Mouse (Mus musculus) bone marrow macrophage, adult 2 months (primary cell): ENCODE data around the gene Esrrg.

Experiments
- CTCF ChIP-seq: IDR thresholded peaks from 2 replicates; pipeline ENCODE4 v1.5.1; 2012; ENCODE audit warnings: low read depth, mild to moderate bottlenecking, low read length, moderate library complexity
- POLR2A ChIP-seq: IDR thresholded peaks from 2 replicates; pipeline ENCODE4 v1.6.1; 2012; ENCODE audit warnings: mild to moderate bottlenecking, low read depth, low read length, borderline replicate concordance

DNA sequence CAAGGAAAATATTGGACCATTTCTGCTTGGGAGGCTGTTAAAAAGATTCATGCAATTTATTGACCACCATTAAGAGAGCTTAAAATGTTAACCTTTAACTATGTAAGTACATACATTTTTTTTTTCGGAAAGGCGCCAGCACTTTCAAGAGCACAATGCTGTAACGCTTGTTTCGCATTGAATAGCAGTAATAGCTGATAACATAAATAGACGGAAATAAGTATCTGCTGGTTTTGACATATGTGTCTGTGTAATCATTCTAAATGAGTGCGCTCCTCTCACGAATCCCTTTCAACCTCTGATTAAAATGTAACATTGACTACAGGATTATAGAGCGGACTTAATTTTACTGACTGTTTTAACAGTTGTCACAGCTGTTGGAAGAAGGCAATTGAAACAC is 391.6 kb downstream of the Esrrg start:
- TF ChIP-seq CTCF (no peak), POLR2A (no peak)
